Mouse (Mus musculus): ENCODE measurements around the gene Ktn1. TPM values are rescaled to one million over a fixed set of nuclear protein-coding genes. Genes with fewer than 3 reads are reported as not detected.

Ktn1 gene
- polyA plus RNA-seq, 1 experiment from 2014 or later: 58.5 TPM

DNA sequence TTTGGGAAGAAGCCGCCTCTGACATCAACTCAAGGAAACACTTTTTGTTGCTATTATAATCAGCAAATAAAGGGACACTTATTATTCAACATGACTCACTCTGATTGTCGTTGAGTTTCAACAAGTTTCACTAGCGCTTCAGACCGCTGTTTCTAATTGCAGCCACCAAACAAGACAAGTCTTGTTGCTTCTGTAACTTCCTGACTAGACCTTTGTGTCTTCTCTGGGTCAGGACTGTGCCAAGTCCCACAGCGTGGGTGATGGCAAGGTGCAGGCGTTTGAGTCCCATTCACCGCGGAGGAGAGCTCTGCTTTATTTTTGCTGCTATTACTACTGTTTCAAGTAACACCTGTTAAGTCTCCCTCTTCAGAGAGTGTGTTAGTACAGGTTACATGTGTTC lies 88.2 kb downstream of the Ktn1 start:
- Histone ChIP-seq H3K9me3 (no peaks in the 10 kb centered on the region), H3K27ac (replicated peaks) (no peak overlapping the region), H3K9ac (no peak overlapping the region), H3K4me1 (no peaks in the 10 kb centered on the region), H3K27me3 (replicated peaks) (no peaks in the 10 kb centered on the region), H3K4me2 (no peak overlapping the region), H3K36me3 (peaks cover 88% of the 10 kb centered on the region), H3K4me3 (no peak overlapping the region)
- ATAC-seq (ENCODE audit: extremely low read depth, insufficient number of reproducible peaks, low FRiP score, low TSS enrichment): no peak
- 89% methylated on average over 8 of the region's 8 CpGs for WGBS

DNA sequence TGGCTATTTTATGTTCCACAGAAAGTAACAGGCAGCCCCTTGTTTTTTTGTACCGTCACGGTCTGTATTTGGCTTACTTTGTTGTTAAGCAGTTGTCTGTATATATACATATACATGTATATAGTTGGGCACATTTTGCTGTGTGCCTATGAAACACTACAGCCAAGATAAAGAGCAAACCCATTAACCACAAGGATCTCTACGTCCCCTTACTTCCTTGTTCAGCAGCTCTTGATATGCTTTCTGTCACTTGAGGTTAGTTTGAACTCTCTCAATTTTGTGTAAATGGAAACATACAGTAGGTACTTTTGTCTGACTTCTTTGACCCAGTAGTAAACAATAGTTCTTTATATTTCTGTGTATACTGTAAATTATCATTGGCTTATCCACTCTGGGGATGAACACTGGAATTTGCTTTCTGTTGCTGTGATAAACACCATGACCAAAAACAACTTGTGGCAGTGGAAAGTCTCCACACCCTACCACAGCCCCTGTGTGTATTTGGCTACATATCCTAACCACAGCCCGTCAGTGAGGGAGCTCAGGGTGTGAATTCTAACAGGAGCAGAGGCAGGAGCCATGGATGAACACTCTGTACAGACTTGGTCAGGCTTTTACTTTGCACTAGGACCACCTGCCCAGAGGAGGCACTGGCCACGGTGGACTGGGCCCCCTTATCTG lies 92.2 kb downstream of the Ktn1 start:
- ATAC-seq (ENCODE audit: extremely low read depth, insufficient number of reproducible peaks, low FRiP score, low TSS enrichment): no peak
- Histone ChIP-seq H3K9ac (no peak overlapping the region), H3K9me3 (no peaks in the 10 kb centered on the region), H3K27me3 (replicated peaks) (no peaks in the 10 kb centered on the region), H3K36me3 (peaks cover 63% of the 10 kb centered on the region), H3K27ac (replicated peaks) (no peak overlapping the region), H3K4me2 (no peak overlapping the region), H3K4me3 (no peak overlapping the region), H3K4me1 (peaks cover 6% of the 10 kb centered on the region)
- WGBS: 78% methylated on average over 5 of the region's 5 CpGs

DNA sequence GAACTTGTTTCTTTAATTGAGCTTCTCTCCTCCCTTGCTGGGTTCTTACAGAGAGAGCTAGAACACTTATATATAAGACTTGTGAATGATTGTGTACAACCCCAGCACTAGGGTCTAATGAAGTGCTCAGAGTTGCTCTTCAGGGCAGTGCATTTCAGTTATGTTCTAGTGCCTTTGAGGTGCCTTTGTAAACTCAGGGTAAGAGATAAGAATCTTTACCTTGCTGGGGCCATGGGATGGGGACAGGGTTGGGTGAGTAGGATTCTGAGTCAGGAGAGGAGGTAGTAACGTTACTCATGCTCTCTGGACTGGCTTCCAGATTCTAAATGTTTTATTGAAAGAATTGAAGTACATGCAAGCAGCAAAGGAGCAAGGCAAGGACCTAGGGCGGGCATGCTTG lies 92.8 kb downstream of the Ktn1 start:
- no peak for ATAC-seq (ENCODE audit: extremely low read depth, insufficient number of reproducible peaks, low FRiP score, low TSS enrichment)
- Histone ChIP-seq H3K27me3 (replicated peaks) (no peaks in the 10 kb centered on the region), H3K9me3 (no peaks in the 10 kb centered on the region), H3K4me3 (no peak overlapping the region), H3K27ac (replicated peaks) (no peak overlapping the region), H3K36me3 (peaks cover 58% of the 10 kb centered on the region), H3K4me2 (no peak overlapping the region), H3K9ac (no peak overlapping the region), H3K4me1 (peaks cover 9% of the 10 kb centered on the region)
- WGBS: 91% methylated on average over 2 of the region's 2 CpGs

DNA sequence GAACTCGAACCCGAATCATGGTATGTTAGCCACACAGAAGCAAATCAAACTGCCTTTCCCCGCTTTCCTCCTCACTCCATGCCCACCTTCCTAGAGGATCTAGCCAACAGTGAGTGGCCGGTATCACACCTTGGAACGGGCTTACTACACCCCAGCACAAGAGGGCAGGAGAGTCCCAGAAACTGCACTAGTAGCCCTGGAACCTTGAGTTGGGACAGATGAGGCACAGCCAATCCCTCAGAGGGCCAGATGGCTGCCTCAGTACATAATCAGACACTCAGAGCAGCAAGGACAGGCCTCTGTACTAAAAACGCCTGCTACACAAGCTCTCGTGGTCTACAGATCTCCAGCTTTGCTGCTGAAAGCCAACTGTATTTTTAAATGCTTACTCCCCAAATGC lies 94.4 kb downstream of the Ktn1 start:
- no peak for ATAC-seq (ENCODE audit: extremely low read depth, insufficient number of reproducible peaks, low FRiP score, low TSS enrichment)
- Histone ChIP-seq H3K36me3 (peaks cover 43% of the 10 kb centered on the region), H3K4me1 (peaks cover 25% of the 10 kb centered on the region), H3K4me3 (no peak overlapping the region), H3K4me2 (no peak overlapping the region), H3K9ac (no peak overlapping the region), H3K27ac (replicated peaks) (no peak overlapping the region), H3K9me3 (no peaks in the 10 kb centered on the region), H3K27me3 (replicated peaks) (no peaks in the 10 kb centered on the region)
- 87% methylated on average over 7 of the region's 7 CpGs for WGBS

DNA sequence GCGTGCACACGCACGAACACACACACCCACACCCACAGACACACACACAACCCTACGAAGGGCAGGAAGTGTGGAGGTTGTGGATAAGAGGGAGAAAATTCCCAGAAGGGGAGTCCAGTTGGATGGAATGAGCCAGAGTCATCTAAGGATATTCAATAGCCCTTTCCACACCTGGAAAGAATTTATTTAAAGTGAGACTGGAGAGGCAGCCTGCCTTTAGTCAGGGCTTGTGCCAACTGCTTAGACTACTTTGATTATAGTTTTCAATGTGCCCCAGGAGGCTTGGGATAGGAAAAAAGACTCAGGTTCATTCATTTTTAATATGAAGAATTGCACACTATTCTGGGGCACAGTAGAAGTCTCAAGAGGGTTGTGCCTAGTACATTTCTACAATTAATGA lies 96.8 kb downstream of the Ktn1 start:
- peaks cover 25% of the 10 kb centered on the region for H3K36me3 ChIP-seq
- peaks cover 36% of the 10 kb centered on the region for H3K4me1 ChIP-seq
- no peak for ATAC-seq (ENCODE audit: extremely low read depth, insufficient number of reproducible peaks, low FRiP score, low TSS enrichment)
- no peak overlapping the region for H3K4me3 ChIP-seq
- H3K9me3 ChIP-seq: no peaks in the 10 kb centered on the region
- no peak overlapping the region for H3K4me2 ChIP-seq
- 76% methylated on average over 4 of the region's 4 CpGs for WGBS
- no peak overlapping the region for H3K9ac ChIP-seq
- no peak overlapping the region for H3K27ac ChIP-seq (replicated peaks)
- no peaks in the 10 kb centered on the region for H3K27me3 ChIP-seq (replicated peaks)

DNA sequence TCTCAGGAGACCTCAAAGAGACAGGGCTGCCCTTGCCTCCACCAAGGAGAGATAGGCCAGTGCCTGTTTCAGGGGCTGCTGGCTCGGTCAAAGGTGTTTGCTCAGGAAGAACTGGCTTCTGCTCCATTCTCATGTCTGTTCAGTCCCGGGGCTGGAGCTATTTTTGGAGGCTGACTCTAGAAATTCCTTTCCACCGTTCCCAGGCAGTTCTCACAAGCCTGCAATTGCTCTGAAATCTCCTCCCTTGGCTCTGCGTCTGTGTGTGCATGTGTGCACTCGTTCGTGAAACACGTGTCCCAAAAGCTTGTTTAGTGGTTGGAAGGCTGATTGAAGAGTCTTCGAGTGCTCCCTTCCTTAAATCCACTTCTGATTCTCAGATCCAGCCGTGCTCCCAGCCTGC lies 99.3 kb downstream of the Ktn1 start:
- no peaks in the 10 kb centered on the region for H3K9me3 ChIP-seq
- H3K27ac ChIP-seq (replicated peaks): peak overlapping the region; percentile 91
- H3K4me3 ChIP-seq: no peak overlapping the region
- 20% methylated on average over 9 of the region's 9 CpGs for WGBS
- H3K4me1 ChIP-seq: peaks cover 36% of the 10 kb centered on the region
- H3K36me3 ChIP-seq: peaks cover 3% of the 10 kb centered on the region
- peak overlapping the region; percentile 28; the same call in 1 of the 2 replicates for H3K9ac ChIP-seq
- H3K4me2 ChIP-seq: peak overlapping the region; percentile 48
- no peaks in the 10 kb centered on the region for H3K27me3 ChIP-seq (replicated peaks)
- peak; percentile 68; the same call in 1 of the 2 replicates for ATAC-seq (ENCODE audit: extremely low read depth, insufficient number of reproducible peaks, low FRiP score, low TSS enrichment)

DNA sequence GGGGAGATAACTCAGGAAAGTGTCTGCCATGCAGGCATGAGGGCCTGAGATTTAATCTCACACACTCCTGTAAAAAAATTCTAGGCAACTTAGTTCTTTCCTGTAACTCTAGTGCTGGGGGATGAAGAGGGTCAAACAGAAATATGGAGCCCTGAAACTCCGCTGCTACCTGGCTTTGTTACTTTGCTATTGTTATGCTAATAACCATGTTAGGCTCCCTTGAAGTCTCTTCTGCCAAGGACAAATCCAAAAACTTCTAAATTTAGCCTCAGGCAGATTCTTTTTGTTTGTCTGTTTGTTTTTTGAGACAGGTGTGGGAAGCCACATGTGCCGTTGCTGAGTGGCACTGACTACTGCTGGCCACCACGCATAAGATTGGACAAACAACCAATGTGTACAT lies 100.5 kb downstream of the Ktn1 start:
- H3K4me2 ChIP-seq: no peak overlapping the region
- no peak overlapping the region for H3K27ac ChIP-seq (replicated peaks)
- H3K36me3 ChIP-seq: no peaks in the 10 kb centered on the region; the same call in 1 of the 2 replicates
- 88% methylated on average over 3 of the region's 3 CpGs for WGBS
- no peaks in the 10 kb centered on the region for H3K27me3 ChIP-seq (replicated peaks)
- H3K4me3 ChIP-seq: no peak overlapping the region
- H3K4me1 ChIP-seq: peaks cover 40% of the 10 kb centered on the region
- H3K9me3 ChIP-seq: no peaks in the 10 kb centered on the region
- ATAC-seq (ENCODE audit: extremely low read depth, insufficient number of reproducible peaks, low FRiP score, low TSS enrichment): no peak
- H3K9ac ChIP-seq: no peak overlapping the region

DNA sequence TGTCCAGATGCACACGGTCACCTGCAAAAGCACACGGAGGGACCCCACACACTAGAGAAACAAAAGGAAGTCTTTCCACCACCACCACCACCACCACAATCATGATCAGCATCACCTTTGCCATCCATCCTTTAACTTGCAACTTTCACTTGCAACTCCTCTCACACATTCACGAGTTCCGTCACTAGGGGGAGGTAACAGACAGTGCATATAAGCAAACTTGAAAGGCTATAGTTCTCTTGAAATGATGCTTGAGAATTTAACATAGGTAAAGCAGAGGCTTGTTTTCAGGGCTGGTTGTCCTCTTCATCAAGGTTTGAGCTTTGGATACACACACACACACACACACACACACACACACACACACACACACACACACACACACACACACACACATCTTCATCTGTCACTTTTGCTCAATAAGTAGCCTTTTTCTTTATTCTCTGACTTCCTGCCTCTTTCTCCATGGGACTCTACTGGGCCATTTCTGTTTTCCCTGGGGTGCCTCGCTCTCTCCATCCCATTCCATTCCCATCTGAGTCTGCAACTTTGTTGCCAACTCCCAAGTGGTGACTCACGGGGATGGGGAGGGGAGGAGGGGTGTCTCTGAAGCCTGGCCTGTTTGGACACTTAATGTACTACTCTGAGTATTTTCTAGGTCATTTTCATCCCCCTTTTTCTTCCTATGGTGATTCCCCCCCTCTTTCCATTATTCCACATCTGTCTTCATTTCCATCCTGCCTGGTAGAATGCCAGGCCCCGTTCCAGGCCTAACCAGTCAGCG lies 103.4 kb downstream of the Ktn1 start:
- no peak overlapping the region for H3K9ac ChIP-seq
- no peak for ATAC-seq (ENCODE audit: extremely low read depth, insufficient number of reproducible peaks, low FRiP score, low TSS enrichment)

DNA sequence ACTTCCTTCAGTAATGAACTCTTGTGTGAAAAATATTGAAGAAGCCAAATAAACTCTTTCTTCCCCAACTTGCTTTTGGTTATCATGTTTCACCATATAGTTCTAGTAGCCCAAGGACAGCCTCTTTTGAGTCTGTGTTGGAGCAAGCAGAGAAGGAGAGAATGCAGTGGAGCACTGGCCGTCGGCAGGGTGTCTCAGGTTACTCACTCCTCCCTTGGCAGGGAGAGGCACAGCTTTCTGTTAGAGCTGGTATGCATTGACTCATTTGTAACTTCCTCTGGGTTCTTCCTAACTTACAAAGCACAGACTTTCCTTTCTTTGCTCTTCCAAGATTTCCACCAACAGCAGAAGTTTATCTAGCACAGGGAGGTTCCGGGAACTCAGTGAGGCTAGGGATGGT lies 105.3 kb downstream of the Ktn1 start:
- H3K4me1 ChIP-seq: peaks cover 6% of the 10 kb centered on the region
- H3K27ac ChIP-seq (replicated peaks): no peak overlapping the region
- ATAC-seq (ENCODE audit: extremely low read depth, insufficient number of reproducible peaks, low FRiP score, low TSS enrichment): no peak
- WGBS: 34% methylated on average over 3 of the region's 3 CpGs
- no peak overlapping the region for H3K4me3 ChIP-seq
- H3K9me3 ChIP-seq: no peaks in the 10 kb centered on the region
- 0 out of 2 replicates have a peak, but pooled peaks cover 4% of the 10 kb centered on the region for H3K27me3 ChIP-seq (replicated peaks)
- H3K36me3 ChIP-seq: no peaks in the 10 kb centered on the region
- no peak overlapping the region for H3K9ac ChIP-seq
- no peak overlapping the region for H3K4me2 ChIP-seq

More for the DNA sequence above, 103.4 kb downstream of the Ktn1 start:
- Histone ChIP-seq H3K9me3 (no peaks in the 10 kb centered on the region), H3K36me3 (no peaks in the 10 kb centered on the region), H3K27me3 (replicated peaks) (0 out of 2 replicates have a peak, but pooled peaks cover 4% of the 10 kb centered on the region), H3K27ac (replicated peaks) (no peak overlapping the region), H3K4me3 (no peak overlapping the region), H3K4me2 (no peak overlapping the region), H3K4me1 (peaks cover 26% of the 10 kb centered on the region)
- 43% methylated on average over 8 of the region's 8 CpGs for WGBS

DNA sequence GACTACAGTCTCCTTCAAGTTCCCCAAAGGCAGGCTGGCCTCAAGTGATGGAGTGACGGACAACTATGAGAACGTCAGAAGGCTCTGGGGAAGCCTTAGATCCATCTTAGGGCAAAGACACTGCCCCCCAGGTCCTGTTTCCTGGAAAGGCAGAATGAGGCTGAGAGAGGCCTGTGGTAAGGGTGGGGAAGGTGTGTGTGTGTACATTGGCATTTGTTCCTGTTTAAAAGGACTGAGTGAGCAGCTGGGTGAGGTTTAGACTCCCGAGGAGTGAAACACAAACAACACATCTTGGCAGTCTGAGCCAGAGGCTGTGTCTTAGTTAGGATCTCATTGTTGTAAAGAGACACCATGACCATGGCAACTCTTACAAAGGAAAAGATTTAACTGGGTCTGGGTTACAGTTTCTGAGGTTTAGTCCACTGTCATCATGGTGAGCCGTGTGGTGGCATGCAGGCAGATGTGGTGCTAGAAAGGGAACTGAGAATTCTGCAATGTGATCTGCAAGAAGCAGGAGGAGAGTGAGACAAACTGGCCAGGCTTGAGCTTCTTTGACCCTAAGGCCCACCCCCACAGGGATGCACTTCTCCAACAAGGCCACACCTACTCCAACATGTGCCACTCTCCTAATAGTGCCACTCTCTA lies 106.1 kb downstream of the Ktn1 start:
- 70% methylated on average over 4 of the region's 4 CpGs for WGBS
- Histone ChIP-seq H3K36me3 (no peaks in the 10 kb centered on the region), H3K4me1 (peaks cover 4% of the 10 kb centered on the region; the same call in 1 of the 2 replicates), H3K27me3 (replicated peaks) (0 out of 2 replicates have a peak, but pooled peaks cover 4% of the 10 kb centered on the region), H3K27ac (replicated peaks) (no peak overlapping the region), H3K9ac (no peak overlapping the region), H3K4me3 (no peak overlapping the region), H3K9me3 (no peaks in the 10 kb centered on the region), H3K4me2 (no peak overlapping the region)
- ATAC-seq (ENCODE audit: extremely low read depth, insufficient number of reproducible peaks, low FRiP score, low TSS enrichment): no peak

DNA sequence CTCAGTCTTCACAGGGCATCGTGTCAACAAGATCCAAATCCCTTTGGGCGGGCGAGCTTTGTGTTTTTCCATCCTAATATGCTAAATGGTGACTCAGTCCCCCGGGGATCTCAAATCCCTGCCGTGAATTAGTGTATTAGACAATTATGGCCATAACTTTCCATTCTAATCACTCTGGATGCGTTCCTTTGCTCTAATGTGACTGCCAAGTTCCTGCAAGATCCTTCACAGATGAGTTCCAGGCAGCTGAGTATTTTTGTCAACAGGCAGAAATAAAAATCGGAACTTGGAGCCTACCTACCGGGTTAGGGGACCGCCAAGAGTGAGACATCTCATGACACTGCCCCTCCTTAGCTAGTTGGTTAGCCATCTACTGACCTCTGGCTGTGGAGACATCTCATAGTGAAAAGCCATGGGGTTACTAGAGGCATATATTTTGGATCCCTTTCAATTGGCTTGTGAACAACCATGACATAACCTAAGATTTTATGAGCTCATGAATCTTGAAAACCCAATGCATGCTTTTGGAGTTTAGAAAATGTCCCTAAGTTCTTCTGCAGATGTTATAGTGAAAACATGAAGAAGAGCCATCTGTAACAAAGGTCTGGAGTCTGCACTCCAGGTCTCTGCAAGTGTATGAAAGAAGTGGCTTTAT lies 108.3 kb downstream of the Ktn1 start:
- Histone ChIP-seq H3K36me3 (no peaks in the 10 kb centered on the region), H3K4me1 (peaks cover 4% of the 10 kb centered on the region; the same call in 1 of the 2 replicates), H3K27ac (replicated peaks) (no peak overlapping the region), H3K27me3 (replicated peaks) (0 out of 2 replicates have a peak, but pooled peaks cover 4% of the 10 kb centered on the region), H3K4me3 (no peak overlapping the region), H3K9ac (no peak overlapping the region), H3K9me3 (no peaks in the 10 kb centered on the region), H3K4me2 (no peak overlapping the region)
- 75% methylated on average over 9 of the region's 9 CpGs for WGBS
- ATAC-seq (ENCODE audit: extremely low read depth, insufficient number of reproducible peaks, low FRiP score, low TSS enrichment): no peak

Measured in heart, embryonic 13.5 days (tissue).